Mouse (Mus musculus): ENCODE data around the gene L1td1. TPM values are rescaled to one million over a fixed set of nuclear protein-coding genes. Genes with fewer than 3 reads are reported as not detected.

The L1td1 gene
- not detected for polyA plus RNA-seq (2021)

GRCm38 (mm10) chr4:98726590-98727237 lies at the start of gene L1td1:
L1td1 (plus strand) TSS chr4:98726734.
- POLR2A ChIA-PET, result no interaction called here
- in situ Hi-C loops (cut with MboI; ENCODE audit: low pct_unique_long_range_greater_than_20kb), result loop anchor here (25.0 kb wide), 1 partner anchor 461 kb away; the partner anchor contains the start of gene Atg4c
- DNase-seq (ENCODE audit: low read depth, low spot score), result no peak
- no peaks in the 10 kb centered on the region for H3K27me3 ChIP-seq
- ATAC-seq, result no peak
- no peak for TF ChIP-seq CTCF (IDR thresholded peaks at IDR 0.05)
- CTCF ChIA-PET, result no interaction called here

GRCm38 (mm10) chr4:98677506-98677905 lies 49.0 kb upstream of the L1td1 start:
- POLR2A ChIA-PET, result no interaction called here

GRCm38 (mm10) chr4:98686678-98687267 lies 39.8 kb upstream of the L1td1 start:
- ATAC-seq, result no peak
- no peak for DNase-seq (ENCODE audit: low read depth, low spot score)
- CTCF ChIA-PET, result no interaction called here
- TF ChIP-seq CTCF (IDR thresholded peaks at IDR 0.05), result no peak
- POLR2A ChIA-PET, result no interaction called here
- H3K27me3 ChIP-seq, result no peaks in the 10 kb centered on the region
- in situ Hi-C loops (cut with MboI; ENCODE audit: low pct_unique_long_range_greater_than_20kb), result no loop called here

More at GRCm38 (mm10) chr4:98677506-98677905, 49.0 kb upstream of the L1td1 start:
- no peak for TF ChIP-seq CTCF (IDR thresholded peaks at IDR 0.05)
- CTCF ChIA-PET, result no interaction called here
- no peaks in the 10 kb centered on the region for H3K27me3 ChIP-seq
- ATAC-seq (no peak), DNase-seq (ENCODE audit: low read depth, low spot score) (no peak)
- in situ Hi-C loops (cut with MboI; ENCODE audit: low pct_unique_long_range_greater_than_20kb), result no loop called here

- no peak for DNase-seq (ENCODE audit: low read depth, low spot score)
- H3K27me3 ChIP-seq, result no peaks in the 10 kb centered on the region
- ChIA-PET POLR2A (no interaction called here), CTCF (no interaction called here)
- ATAC-seq, result no peak
- in situ Hi-C loops (cut with MboI; ENCODE audit: low pct_unique_long_range_greater_than_20kb), result no loop called here
- TF ChIP-seq CTCF (IDR thresholded peaks at IDR 0.05), result no peak
Observed at GRCm38 (mm10) chr4:98688116-98688515, 38.4 kb upstream of the L1td1 start.

- no peaks in the 10 kb centered on the region for H3K27me3 ChIP-seq
- DNase-seq (ENCODE audit: low read depth, low spot score) (no peak), ATAC-seq (no peak)
- TF ChIP-seq CTCF (IDR thresholded peaks at IDR 0.05), result no peak
- in situ Hi-C loops (cut with MboI; ENCODE audit: low pct_unique_long_range_greater_than_20kb), result no loop called here
- POLR2A ChIA-PET, result no interaction called here
- CTCF ChIA-PET, result no interaction called here
Observed at GRCm38 (mm10) chr4:98688520-98688919, 38.0 kb upstream of the L1td1 start.

GRCm38 (mm10) chr4:98689988-98690387 lies 36.5 kb upstream of the L1td1 start:
- ATAC-seq (no peak), DNase-seq (ENCODE audit: low read depth, low spot score) (no peak)
- no peak for TF ChIP-seq CTCF (IDR thresholded peaks at IDR 0.05)
- CTCF ChIA-PET, result interaction anchor here (1.0 kb wide), 1 partner anchor 13 kb away, joined by 3 read pairs; no protein-coding TSS in a partner anchor
- POLR2A ChIA-PET, result no interaction called here
- no peaks in the 10 kb centered on the region for H3K27me3 ChIP-seq
- in situ Hi-C loops (cut with MboI; ENCODE audit: low pct_unique_long_range_greater_than_20kb), result loop anchor here (10.0 kb wide), 1 partner anchor 145 kb away; no protein-coding TSS in a partner anchor

GRCm38 (mm10) chr4:98693465-98694185 lies 32.9 kb upstream of the L1td1 start:
- ATAC-seq (peak; percentile 24), DNase-seq (ENCODE audit: low read depth, low spot score) (no peak)
- POLR2A ChIA-PET, result interaction anchor here (0.6 to 1.0 kb wide), 3 partner anchors 15 to 201 kb away, joined by 3 read pairs; no protein-coding TSS in a partner anchor
- in situ Hi-C loops (cut with MboI; ENCODE audit: low pct_unique_long_range_greater_than_20kb), result loop anchor here (10.0 kb wide), 1 partner anchor 149 kb away; no protein-coding TSS in a partner anchor
- CTCF ChIA-PET, result interaction anchor here (1.1 kb wide), 1 partner anchor 148 kb away, joined by 3 read pairs; no protein-coding TSS in a partner anchor
- H3K27me3 ChIP-seq, result no peaks in the 10 kb centered on the region
- TF ChIP-seq CTCF (IDR thresholded peaks at IDR 0.05), result no peak

- ChIA-PET CTCF (interaction anchor here (0.8 kb wide), 1 partner anchor 152 kb away, joined by 3 read pairs; no protein-coding TSS in a partner anchor), POLR2A (no interaction called here)
- DNase-seq (ENCODE audit: low read depth, low spot score), result peak; percentile 59
- TF ChIP-seq CTCF (IDR thresholded peaks at IDR 0.05), result no peak
- ATAC-seq, result peak; percentile 73
- H3K27me3 ChIP-seq, result no peaks in the 10 kb centered on the region
- in situ Hi-C loops (cut with MboI; ENCODE audit: low pct_unique_long_range_greater_than_20kb), result loop anchor here (10.0 kb wide), 1 partner anchor 153 kb away; no protein-coding TSS in a partner anchor
Observed at GRCm38 (mm10) chr4:98697932-98698331, 28.6 kb upstream of the L1td1 start.

- no peak for ATAC-seq
- CTCF ChIA-PET, result interaction anchor here (1.7 kb wide), 1 partner anchor 152 kb away, joined by 4 read pairs; no protein-coding TSS in a partner anchor
Observed at GRCm38 (mm10) chr4:98698921-98699320, 27.6 kb upstream of the L1td1 start.

GRCm38 (mm10) chr4:98700156-98700555 lies 26.4 kb upstream of the L1td1 start:
- no peaks in the 10 kb centered on the region for H3K27me3 ChIP-seq
- in situ Hi-C loops (cut with MboI; ENCODE audit: low pct_unique_long_range_greater_than_20kb), result loop anchor here (5.0 to 10.0 kb wide), 2 partner anchors 208 to 335 kb away; no protein-coding TSS in a partner anchor
- CTCF ChIA-PET, result interaction anchor here (0.9 to 1.7 kb wide), 3 partner anchors 139 to 154 kb away, joined by 3 to 5 read pairs (median 4); no protein-coding TSS in a partner anchor
- DNase-seq (ENCODE audit: low read depth, low spot score), result no peak
- TF ChIP-seq CTCF (IDR thresholded peaks at IDR 0.05), result no peak
- POLR2A ChIA-PET, result interaction anchor here (0.5 kb wide), 1 partner anchor 35 kb away, joined by 3 read pairs; no protein-coding TSS in a partner anchor
- ATAC-seq, result no peak

More at GRCm38 (mm10) chr4:98698921-98699320, 27.6 kb upstream of the L1td1 start:
- no peaks in the 10 kb centered on the region for H3K27me3 ChIP-seq
- DNase-seq (ENCODE audit: low read depth, low spot score), result no peak
- in situ Hi-C loops (cut with MboI; ENCODE audit: low pct_unique_long_range_greater_than_20kb), result loop anchor here (10.0 kb wide), 1 partner anchor 154 kb away; no protein-coding TSS in a partner anchor
- no peak for TF ChIP-seq CTCF (IDR thresholded peaks at IDR 0.05)
- POLR2A ChIA-PET, result no interaction called here

Measured in Patski (cell line).